Mouse (Mus musculus) olfactory bulb, adult 2 months (tissue): ENCODE measurements around the gene Mpz.

Experiments used
- CTCF ChIP-seq: fragments of 200-500 bp; IDR thresholded peaks from 2 replicates; pipeline ENCODE4 v1.5.1; 2012; ENCODE audit warnings: low read depth, mild to moderate bottlenecking, low read length, moderate library complexity; ENCODE audit not compliant: insufficient read depth
- POLR2A ChIP-seq: fragments of 200-500 bp; IDR thresholded peaks from 2 replicates; pipeline ENCODE4 v1.6.1; 2012; ENCODE audit warnings: mild to moderate bottlenecking, low read depth, low read length, moderate library complexity; ENCODE audit not compliant: insufficient read depth

- no peak for TF ChIP-seq CTCF
- TF ChIP-seq POLR2A: no peak
Observed at GRCm38 (mm10) chr1:171204249-171204644, 53.7 kb downstream of the Mpz start.
